Mouse (Mus musculus) lung, postnatal 0 days (tissue): ENCODE results near the gene Kcnq1. TPM values are rescaled to one million over a fixed set of nuclear protein-coding genes. Genes with fewer than 3 reads are reported as not detected.
A peak's percentile ranks its signal among the peaks of the same experiment; 100 is the strongest.

Experiments used
- ATAC-seq: fragments of 200-750 bp; cut with Nextera tagmentation; 2 replicates; pipeline ENCODE4 v1.8.0; 2017; ENCODE audit warnings: moderate library complexity
- DNase-seq: peaks from one replicate; pipeline ENCODE4 v3.0.0-alpha.2; 2016; ENCODE audit warnings: low spot score
- H3K27ac ChIP-seq: fragments of 300-500 bp; sonication (generic); 2 replicates; pipeline ENCODE4 v1.5.1; 2014; ENCODE audit warnings: antibody characterized with exemption, mild to moderate bottlenecking, low read length, mixed read lengths
- H3K27me3 ChIP-seq: fragments of 300-500 bp; sonication (generic); replicated peaks from 2 replicates; pipeline ENCODE4 v1.6.1; 2014; ENCODE audit warnings: low read length, mixed read lengths; ENCODE audit not compliant: insufficient read depth
- H3K36me3 ChIP-seq: fragments of 300-500 bp; sonication (generic); 2 replicates; pipeline ENCODE4 v1.6.1; 2014; ENCODE audit warnings: low read length, mixed read lengths; ENCODE audit not compliant: insufficient read depth
- H3K4me1 ChIP-seq: fragments of 300-500 bp; sonication (generic); 2 replicates; pipeline ENCODE4 v1.6.1; 2014; ENCODE audit warnings: antibody characterized with exemption, low read depth, low read length, mixed read lengths; ENCODE audit not compliant: insufficient read depth
- H3K4me2 ChIP-seq: fragments of 300-500 bp; sonication (generic); replicated peaks from 2 replicates; pipeline ENCODE4 v1.6.1; 2014; ENCODE audit warnings: low read depth, mild to moderate bottlenecking, low read length, moderate library complexity, mixed read lengths
- H3K4me3 ChIP-seq: fragments of 300-500 bp; sonication (generic); 2 replicates; pipeline ENCODE4 v1.5.1; 2014; ENCODE audit warnings: low read depth, low read length
- H3K9ac ChIP-seq: fragments of 300-500 bp; sonication (generic); replicated peaks from 2 replicates; pipeline ENCODE4 v1.6.1; 2014; ENCODE audit warnings: low read depth, mild to moderate bottlenecking
- H3K9me3 ChIP-seq: fragments of 300-500 bp; sonication (generic); 2 replicates; pipeline ENCODE4 v1.6.1; 2016; ENCODE audit warnings: low read length, mixed read lengths
- CTCF ChIP-seq: IDR thresholded peaks from 2 replicates; pipeline ENCODE4 v1.5.1; 2016; ENCODE audit warnings: antibody characterized with exemption, mild to moderate bottlenecking
- EP300 ChIP-seq: IDR thresholded peaks from 2 replicates; pipeline ENCODE4 v1.6.1; 2016; ENCODE audit warnings: antibody characterized with exemption, mild to moderate bottlenecking, control low read depth
- WGBS: fragments of 180-500 bp; shearing (Covaris S2); extraction: QIAGEN DNeasy Blood & Tissue Kit; methylation state at CpG from one replicate; pipeline ENCODE4 v1.1.7; 2014; 5-methylcytosine and 5-hydroxymethylcytosine counted together
- polyA plus RNA-seq: library from polyadenylated mRNA; unstranded; fragments of >200 nt; fragmentation: Nextera tagmentation; extraction: Ambion mirVana; gene quantifications from 2 replicates; pipeline ENCODE4 v1.2.1, GENCODE M21; 2015

Gene Kcnq1
- polyA plus RNA-seq, 1 experiment from 2014 or later, result 11.8 TPM

DNA sequence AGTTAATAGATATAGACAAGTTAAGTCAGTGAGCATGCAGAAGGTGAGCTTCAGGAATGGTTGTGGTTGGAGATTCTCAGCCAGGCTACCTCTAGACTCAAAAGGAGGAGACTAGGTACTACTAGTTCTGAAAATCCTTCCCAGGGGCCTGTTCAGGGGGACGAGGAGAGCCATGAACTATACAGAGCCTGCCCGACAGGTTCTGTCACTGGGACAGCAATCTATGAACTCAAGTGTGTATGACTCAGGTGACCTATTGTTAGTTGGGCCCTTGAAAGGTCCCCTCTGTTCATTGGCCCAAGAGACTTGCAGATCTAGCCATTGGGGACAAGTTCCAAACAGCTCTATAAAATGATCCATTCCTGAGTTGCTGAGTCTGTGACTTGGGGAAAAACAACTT, 82.4 kb downstream of the Kcnq1 start:
- no peaks in the 10 kb centered on the region for H3K9me3 ChIP-seq
- ATAC-seq (peak; percentile 81), DNase-seq (peak; percentile 63)
- no peaks in the 10 kb centered on the region for H3K4me1 ChIP-seq
- 55% methylated on average over 2 of the region's 2 CpGs for WGBS
- H3K27ac ChIP-seq, result no peak overlapping the region
- no peak for TF ChIP-seq EP300
- no peak for TF ChIP-seq CTCF
- no peak overlapping the region for H3K9ac ChIP-seq
- no peak overlapping the region for H3K4me3 ChIP-seq
- no peaks in the 10 kb centered on the region for H3K36me3 ChIP-seq
- no peak overlapping the region for H3K4me2 ChIP-seq
- H3K27me3 ChIP-seq, result no peaks in the 10 kb centered on the region

DNA sequence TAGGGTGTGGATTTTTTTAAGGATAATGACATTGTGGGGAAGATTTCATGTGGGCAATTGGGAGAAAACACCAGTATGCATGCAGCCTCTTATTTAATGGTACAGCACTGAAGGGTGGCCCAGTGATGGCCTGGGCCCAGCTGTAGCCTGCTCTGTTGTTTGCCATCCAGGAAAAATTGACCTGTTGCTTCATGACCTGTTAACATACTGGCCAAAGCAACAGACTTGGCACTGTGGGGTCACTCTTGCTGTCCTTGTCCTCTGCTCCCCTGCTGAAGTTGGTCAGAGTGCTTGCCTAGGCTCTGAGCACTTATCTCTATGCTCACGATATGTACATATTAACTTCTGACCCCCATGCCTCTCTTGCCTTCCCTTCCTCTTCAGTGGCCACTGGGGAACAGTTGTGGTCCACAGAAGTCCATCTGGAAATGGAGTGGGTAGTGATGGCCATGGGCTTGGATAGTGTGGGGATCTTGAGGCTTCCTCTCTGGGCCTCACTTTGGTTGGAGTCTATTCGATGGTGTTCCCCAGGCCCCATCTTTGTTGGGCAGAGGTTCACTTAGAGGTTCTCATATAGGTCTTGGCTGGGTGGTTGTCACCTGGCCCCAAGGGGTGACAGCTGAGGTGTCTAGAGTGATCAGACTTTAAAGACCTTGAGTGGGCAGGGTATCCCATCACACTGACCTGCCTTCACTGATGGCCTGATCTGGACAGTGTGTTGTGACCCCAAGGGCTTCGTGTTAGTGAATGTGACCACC, 84.0 kb downstream of the Kcnq1 start:
- Histone ChIP-seq H3K9ac (no peak overlapping the region), H3K9me3 (no peaks in the 10 kb centered on the region), H3K4me3 (no peak overlapping the region), H3K4me1 (no peaks in the 10 kb centered on the region), H3K4me2 (no peak overlapping the region), H3K27ac (no peak overlapping the region), H3K36me3 (no peaks in the 10 kb centered on the region), H3K27me3 (no peaks in the 10 kb centered on the region)
- ATAC-seq, result no peak
- DNase-seq, result no peak
- 88% methylated on average over 3 of the region's 3 CpGs for WGBS
- TF ChIP-seq CTCF (no peak), EP300 (no peak)

DNA sequence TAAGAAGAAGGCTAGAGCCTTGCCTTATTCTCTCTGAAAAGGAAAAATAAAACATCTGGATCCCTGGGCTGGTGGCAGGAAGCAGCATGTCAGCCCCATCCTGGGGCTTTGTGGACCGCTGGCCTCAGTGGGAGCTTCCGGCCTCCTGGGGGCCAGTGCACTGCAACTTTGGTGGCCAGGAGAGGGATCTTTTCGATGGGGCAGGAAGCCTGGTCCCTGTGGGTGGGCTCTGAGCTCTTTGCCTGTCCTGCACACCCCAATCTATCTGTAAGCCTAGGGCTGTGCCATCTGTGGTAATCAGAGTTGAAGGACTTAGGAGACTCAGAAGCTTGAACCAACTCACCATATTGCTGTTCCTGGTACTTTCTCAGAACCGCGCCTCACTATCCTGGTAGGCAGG, 84.7 kb downstream of the Kcnq1 start:
- Histone ChIP-seq H3K4me2 (no peak overlapping the region), H3K4me3 (no peak overlapping the region), H3K27ac (no peak overlapping the region), H3K9me3 (no peaks in the 10 kb centered on the region), H3K4me1 (no peaks in the 10 kb centered on the region), H3K36me3 (no peaks in the 10 kb centered on the region), H3K27me3 (no peaks in the 10 kb centered on the region), H3K9ac (no peak overlapping the region)
- DNase-seq (no peak), ATAC-seq (no peak)
- 74% methylated on average over 5 of the region's 5 CpGs for WGBS
- TF ChIP-seq EP300 (no peak), CTCF (no peak)

DNA sequence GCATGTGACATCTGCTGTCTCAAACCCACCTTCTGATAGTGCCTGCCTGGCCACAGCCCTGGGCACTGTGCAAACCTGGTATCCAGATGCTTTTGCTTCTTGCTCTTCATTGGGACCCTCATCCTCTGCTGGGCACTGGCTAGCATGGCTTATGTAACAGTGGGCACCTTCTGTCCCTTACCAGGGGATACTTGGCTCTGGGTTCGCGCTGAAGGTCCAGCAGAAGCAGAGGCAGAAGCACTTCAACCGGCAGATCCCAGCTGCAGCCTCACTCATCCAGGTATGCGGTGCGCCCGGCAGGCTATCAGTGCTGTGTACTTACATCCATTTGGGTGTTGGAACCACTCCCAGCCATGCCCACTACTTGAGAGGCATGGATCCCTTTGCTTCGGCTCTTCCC, 86.2 kb downstream of the Kcnq1 start:
- Histone ChIP-seq H3K9ac (no peak overlapping the region), H3K4me2 (no peak overlapping the region), H3K4me3 (no peak overlapping the region), H3K27me3 (no peaks in the 10 kb centered on the region), H3K36me3 (no peaks in the 10 kb centered on the region), H3K4me1 (no peaks in the 10 kb centered on the region), H3K27ac (no peak overlapping the region), H3K9me3 (no peaks in the 10 kb centered on the region)
- no peak for DNase-seq
- 65% methylated on average over 7 of the region's 7 CpGs for WGBS
- no peak for TF ChIP-seq EP300
- TF ChIP-seq CTCF, result no peak
- no peak for ATAC-seq

DNA sequence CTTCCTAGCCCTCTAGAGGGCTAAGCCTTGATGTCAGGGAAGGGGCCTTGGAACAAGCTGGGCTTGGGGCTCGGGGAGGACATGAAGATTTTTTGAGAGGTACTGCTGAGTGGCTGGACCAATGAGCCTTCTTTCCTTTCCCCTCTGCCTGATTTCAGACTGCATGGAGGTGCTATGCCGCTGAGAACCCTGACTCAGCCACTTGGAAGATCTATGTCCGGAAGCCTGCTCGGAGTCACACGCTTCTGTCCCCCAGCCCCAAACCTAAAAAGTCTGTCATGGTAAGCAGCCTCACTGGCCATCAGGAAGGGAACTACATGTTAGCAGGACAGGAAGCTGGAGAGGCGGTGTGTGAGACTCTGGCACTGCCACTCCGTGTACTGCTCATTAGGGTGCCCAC, 87.9 kb downstream of the Kcnq1 start:
- no peak overlapping the region for H3K27ac ChIP-seq
- DNase-seq, result no peak
- no peak overlapping the region for H3K4me2 ChIP-seq
- no peak overlapping the region for H3K4me3 ChIP-seq
- H3K9ac ChIP-seq, result no peak overlapping the region
- no peaks in the 10 kb centered on the region for H3K27me3 ChIP-seq
- no peaks in the 10 kb centered on the region for H3K9me3 ChIP-seq
- ATAC-seq, result no peak
- H3K36me3 ChIP-seq, result no peaks in the 10 kb centered on the region
- WGBS, result 81% methylated on average over 7 of the region's 7 CpGs
- no peaks in the 10 kb centered on the region for H3K4me1 ChIP-seq
- no peak for TF ChIP-seq EP300
- no peak for TF ChIP-seq CTCF

DNA sequence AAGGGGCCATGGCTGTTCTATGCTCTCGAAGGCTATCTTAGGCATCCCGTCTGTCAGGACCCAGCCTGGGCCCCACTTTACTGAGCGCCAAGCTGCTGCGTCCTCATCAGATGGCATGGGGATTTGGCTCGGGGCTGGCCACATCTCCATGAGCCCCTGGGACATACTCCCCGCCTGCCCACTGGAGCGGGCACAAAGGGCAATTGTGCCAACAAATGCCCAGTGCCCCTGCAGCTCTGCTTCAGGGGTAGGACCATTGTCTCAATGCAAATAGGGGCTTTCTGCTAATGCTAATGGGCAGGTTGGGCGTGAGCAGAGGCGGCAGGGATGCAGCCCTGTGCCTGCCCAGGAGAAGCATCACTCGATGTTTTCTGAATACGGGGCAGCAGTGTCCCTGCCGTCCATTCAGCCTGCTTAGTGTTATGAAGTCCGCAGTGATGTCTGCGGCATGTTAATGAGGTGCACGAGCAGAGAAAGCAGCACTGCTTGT, 91.8 kb downstream of the Kcnq1 start:
- TF ChIP-seq EP300, result no peak
- TF ChIP-seq CTCF, result no peak
- 68% methylated on average over 15 of the region's 15 CpGs for WGBS
- ATAC-seq (no peak), DNase-seq (no peak)
- no peaks in the 10 kb centered on the region for H3K27me3 ChIP-seq
- H3K36me3 ChIP-seq, result no peaks in the 10 kb centered on the region
- H3K9ac ChIP-seq, result no peak overlapping the region
- H3K9me3 ChIP-seq, result no peaks in the 10 kb centered on the region
- no peak overlapping the region for H3K27ac ChIP-seq
- H3K4me1 ChIP-seq, result no peaks in the 10 kb centered on the region
- no peak overlapping the region for H3K4me2 ChIP-seq
- H3K4me3 ChIP-seq, result no peak overlapping the region
